Mouse (Mus musculus) forebrain, embryonic 10.5 days (tissue): ENCODE measurements around the gene 1700088E04Rik. TPM values are rescaled to one million over a fixed set of nuclear protein-coding genes. Genes with fewer than 3 reads are reported as not detected.
A peak's percentile ranks its signal among the peaks of the same experiment; 100 is the strongest.

Experiments used
- DNase-seq: peaks from one replicate; pipeline ENCODE4 v3.0.0-alpha.2; 2017; ENCODE audit warnings: low spot score; ENCODE audit errors: extremely low spot score
- H3K27ac ChIP-seq: fragments of 300-500 bp; sonication (generic); 2 replicates; pipeline ENCODE4 v1.5.1; 2016; ENCODE audit warnings: mild to moderate bottlenecking
- H3K27me3 ChIP-seq: fragments of 300-500 bp; sonication (generic); 2 replicates; pipeline ENCODE4 v1.6.1; 2016; ENCODE audit warnings: mild to moderate bottlenecking; ENCODE audit not compliant: poor library complexity, severe bottlenecking
- H3K36me3 ChIP-seq: fragments of 300-500 bp; sonication (generic); replicated peaks from 2 replicates; pipeline ENCODE4 v1.6.1; 2016; ENCODE audit warnings: mild to moderate bottlenecking, moderate library complexity
- H3K4me1 ChIP-seq: fragments of 300-500 bp; sonication (generic); 2 replicates; pipeline ENCODE4 v1.6.1; 2016
- H3K4me3 ChIP-seq: fragments of 300-500 bp; sonication (generic); 2 replicates; pipeline ENCODE4 v1.5.1; 2016; ENCODE audit warnings: mild to moderate bottlenecking, moderate library complexity
- H3K9me3 ChIP-seq: fragments of 300-500 bp; sonication (generic); 2 replicates; pipeline ENCODE4 v1.6.1; 2016; ENCODE audit warnings: mild to moderate bottlenecking, moderate library complexity
- WGBS: fragments of 180-500 bp; shearing (Covaris S2); methylation state at CpG from one replicate; pipeline ENCODE4 v1.1.7; 2016; 5-methylcytosine and 5-hydroxymethylcytosine counted together
- polyA plus RNA-seq: library from polyadenylated mRNA; unstranded; fragments of >200 nt; fragmentation: Nextera tagmentation; extraction: Ambion mirVana; gene quantifications from 2 replicates; pipeline ENCODE4 v1.2.1, GENCODE M21; 2016

1700088E04Rik gene
- polyA plus RNA-seq, 1 experiment from 2014 or later, result 6.9 TPM

GRCm38 (mm10) chr15:79127101-79127500 lies 14.0 kb downstream of the 1700088E04Rik start:
- DNase-seq, result no peak
- 94% methylated on average over 12 of the region's 12 CpGs for WGBS

DNA sequence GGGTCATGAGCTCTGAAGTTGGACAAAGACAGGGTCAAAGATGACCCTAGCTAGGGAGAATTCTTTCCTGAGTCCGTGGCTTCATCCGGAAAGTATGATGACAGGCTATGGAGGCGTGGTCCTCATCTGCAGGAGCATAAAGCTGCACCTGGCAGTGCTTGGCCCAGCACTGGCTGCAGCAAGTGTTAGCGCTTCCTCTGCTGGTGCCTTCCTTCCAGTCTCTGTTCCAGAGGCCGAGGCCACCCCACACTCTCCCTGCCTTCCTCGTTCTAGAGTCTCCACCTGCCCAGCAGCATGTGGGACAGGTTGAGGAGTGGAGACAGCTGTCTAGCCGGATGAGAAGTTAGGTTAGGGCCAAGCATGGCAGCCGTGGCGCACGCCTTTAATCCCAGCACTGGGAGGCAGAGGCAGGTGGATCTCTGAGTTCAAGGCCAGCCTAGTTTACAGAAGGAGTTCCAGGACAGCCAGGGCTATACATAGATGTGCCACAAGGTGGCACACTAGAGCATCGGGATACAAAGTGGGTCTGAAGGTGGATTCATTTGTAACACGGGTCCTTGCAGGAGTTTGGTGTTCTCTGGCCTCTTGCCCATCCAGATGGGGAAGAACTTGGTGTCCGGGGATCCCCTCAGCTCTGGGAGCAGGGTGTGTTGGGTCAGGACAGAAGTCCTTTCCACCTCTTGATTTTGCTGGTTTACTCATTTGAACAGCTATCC lies 14.7 kb downstream of the 1700088E04Rik start:
- peaks cover 81% of the 10 kb centered on the region for H3K36me3 ChIP-seq
- peaks cover 5% of the 10 kb centered on the region; the same call in 1 of the 2 replicates for H3K9me3 ChIP-seq
- no peak overlapping the region for H3K4me3 ChIP-seq
- no peak overlapping the region for H3K27ac ChIP-seq
- no peaks in the 10 kb centered on the region for H3K27me3 ChIP-seq
- DNase-seq, result peak; percentile 42
- H3K4me1 ChIP-seq, result no peaks in the 10 kb centered on the region
- 88% methylated on average over 13 of the region's 13 CpGs for WGBS

More at GRCm38 (mm10) chr15:79127101-79127500, 14.0 kb downstream of the 1700088E04Rik start:
- H3K27ac ChIP-seq, result no peak overlapping the region
- H3K4me3 ChIP-seq, result no peak overlapping the region
- H3K9me3 ChIP-seq, result peaks cover 5% of the 10 kb centered on the region; the same call in 1 of the 2 replicates
- peaks cover 88% of the 10 kb centered on the region for H3K36me3 ChIP-seq
- H3K27me3 ChIP-seq, result no peaks in the 10 kb centered on the region
- H3K4me1 ChIP-seq, result no peaks in the 10 kb centered on the region

GRCm38 (mm10) chr15:79124331-79124875 lies 16.6 kb downstream of the 1700088E04Rik start:
- Histone ChIP-seq H3K36me3 (peaks cover 70% of the 10 kb centered on the region), H3K9me3 (peaks cover 5% of the 10 kb centered on the region; the same call in 1 of the 2 replicates)
- DNase-seq, result no peak

GRCm38 (mm10) chr15:79123751-79124150 lies 17.3 kb downstream of the 1700088E04Rik start:
- 84% methylated on average over 6 of the region's 6 CpGs for WGBS
- no peak for DNase-seq
- no peaks in the 10 kb centered on the region for H3K27me3 ChIP-seq
- peaks cover 75% of the 10 kb centered on the region for H3K36me3 ChIP-seq
- H3K4me1 ChIP-seq, result no peaks in the 10 kb centered on the region
- peaks cover 5% of the 10 kb centered on the region; the same call in 1 of the 2 replicates for H3K9me3 ChIP-seq
- H3K4me3 ChIP-seq, result no peak overlapping the region
- no peak overlapping the region for H3K27ac ChIP-seq

More at GRCm38 (mm10) chr15:79124331-79124875, 16.6 kb downstream of the 1700088E04Rik start:
- H3K4me3 ChIP-seq, result no peak overlapping the region
- no peaks in the 10 kb centered on the region for H3K4me1 ChIP-seq
- 88% methylated on average over 10 of the region's 10 CpGs for WGBS
- H3K27me3 ChIP-seq, result no peaks in the 10 kb centered on the region
- H3K27ac ChIP-seq, result no peak overlapping the region

DNA sequence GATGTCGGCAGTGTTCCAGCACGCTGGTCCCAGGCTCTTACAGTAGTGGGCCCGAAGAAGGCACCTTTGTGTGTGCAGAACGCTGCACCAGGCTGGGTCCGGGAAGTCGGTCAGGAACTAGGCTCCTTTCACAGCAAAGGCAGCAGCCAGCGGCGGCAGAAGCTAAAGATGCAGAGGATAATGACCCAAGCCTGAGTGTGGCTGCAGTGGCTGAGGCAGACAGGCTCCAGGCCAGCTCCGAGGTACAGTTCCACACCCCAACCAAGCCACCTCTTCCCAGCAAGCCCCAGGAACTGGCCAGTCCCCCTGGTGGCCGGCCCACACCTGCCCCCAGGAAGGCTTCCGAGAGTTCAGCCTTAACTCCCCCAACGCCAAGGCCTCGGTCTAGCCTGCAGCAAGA lies 18.5 kb downstream of the 1700088E04Rik start:
- H3K4me3 ChIP-seq, result no peak overlapping the region
- 86% methylated on average over 13 of the region's 13 CpGs for WGBS
- H3K27ac ChIP-seq, result no peak overlapping the region
- H3K27me3 ChIP-seq, result no peaks in the 10 kb centered on the region
- peaks cover 68% of the 10 kb centered on the region for H3K36me3 ChIP-seq
- no peak for DNase-seq
- no peaks in the 10 kb centered on the region for H3K4me1 ChIP-seq
- H3K9me3 ChIP-seq, result no peaks in the 10 kb centered on the region

DNA sequence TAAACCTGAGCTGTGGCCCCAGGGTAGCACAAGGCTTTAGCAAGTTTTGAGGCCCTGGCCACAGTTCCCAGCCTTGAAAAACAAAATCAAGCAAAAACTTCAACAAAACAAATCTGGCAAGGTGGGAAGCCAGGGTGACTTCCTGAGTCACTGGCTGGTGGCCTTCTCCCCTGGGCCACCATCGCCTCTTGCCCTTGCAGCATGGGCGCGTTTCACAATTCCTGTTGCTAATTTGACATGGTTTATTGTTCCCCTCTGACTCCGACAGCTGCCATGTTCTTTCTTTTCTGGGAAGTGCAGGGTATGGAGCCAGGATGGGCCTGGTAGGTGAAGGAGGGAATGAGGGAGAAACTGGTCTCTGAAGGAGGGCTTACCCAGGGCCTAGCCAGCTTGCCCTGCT lies 18.9 kb downstream of the 1700088E04Rik start:
- 77% methylated on average over 4 of the region's 4 CpGs for WGBS
- peaks cover 64% of the 10 kb centered on the region for H3K36me3 ChIP-seq

GRCm38 (mm10) chr15:79119491-79119890 lies 21.6 kb downstream of the 1700088E04Rik start:
- Histone ChIP-seq H3K27me3 (no peaks in the 10 kb centered on the region), H3K4me3 (no peak overlapping the region), H3K4me1 (no peaks in the 10 kb centered on the region), H3K27ac (no peak overlapping the region), H3K36me3 (peaks cover 55% of the 10 kb centered on the region), H3K9me3 (no peaks in the 10 kb centered on the region)
- no peak for DNase-seq
- 89% methylated on average over 9 of the region's 9 CpGs for WGBS

More for the DNA sequence above, 18.9 kb downstream of the 1700088E04Rik start:
- no peaks in the 10 kb centered on the region for H3K27me3 ChIP-seq
- no peak overlapping the region for H3K4me3 ChIP-seq
- H3K27ac ChIP-seq, result no peak overlapping the region
- H3K4me1 ChIP-seq, result no peaks in the 10 kb centered on the region
- no peaks in the 10 kb centered on the region for H3K9me3 ChIP-seq
- no peak for DNase-seq

- 65% methylated on average over 5 of the region's 5 CpGs for WGBS
- Histone ChIP-seq H3K9me3 (no peaks in the 10 kb centered on the region), H3K36me3 (peaks cover 38% of the 10 kb centered on the region), H3K4me3 (no peak overlapping the region), H3K27ac (no peak overlapping the region), H3K27me3 (peaks cover 14% of the 10 kb centered on the region), H3K4me1 (peaks cover 7% of the 10 kb centered on the region)
- no peak for DNase-seq
Measured at GRCm38 (mm10) chr15:79115276-79115675, 25.8 kb downstream of the 1700088E04Rik start.

DNA sequence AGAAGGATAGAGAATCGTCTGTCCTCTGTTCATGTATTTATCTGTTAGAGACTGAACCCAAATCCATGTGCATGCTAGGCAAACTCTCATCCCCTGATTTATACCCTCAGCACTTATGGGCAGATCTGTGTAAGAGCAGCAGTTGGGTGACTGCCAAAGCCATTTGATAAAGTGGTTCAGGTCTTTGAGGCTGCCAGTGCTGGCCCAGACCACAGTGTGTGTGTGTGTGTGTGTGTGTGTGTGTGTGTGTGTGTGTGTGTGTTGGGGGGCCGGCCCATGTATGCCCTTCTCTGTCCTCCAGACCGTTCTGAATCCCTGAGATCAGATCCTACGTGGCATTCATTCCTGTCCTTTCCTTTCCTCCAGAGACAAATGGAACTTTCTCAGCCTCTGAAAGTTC lies 29.3 kb downstream of the 1700088E04Rik start:
- no peak for DNase-seq

DNA sequence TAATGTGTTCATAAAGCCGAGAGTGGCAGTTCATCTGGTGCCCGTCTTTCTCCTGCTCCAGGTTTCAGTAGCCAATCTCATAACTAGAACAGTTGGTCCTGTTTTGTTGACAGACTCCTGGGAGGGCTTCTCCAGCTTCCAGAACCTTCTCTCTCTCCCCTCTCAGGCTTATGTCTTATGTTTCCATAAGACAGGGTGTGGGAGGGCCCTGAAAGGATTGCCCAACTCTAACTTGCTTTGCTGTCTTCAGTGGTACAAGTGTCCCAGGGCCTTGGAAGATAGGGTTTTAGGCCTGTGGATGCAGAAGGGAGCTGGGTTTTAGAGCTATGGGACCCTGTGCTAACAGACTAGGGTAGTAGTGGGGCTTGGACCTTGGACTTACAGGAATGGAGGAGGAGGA lies 30.5 kb downstream of the 1700088E04Rik start:
- peaks cover 16% of the 10 kb centered on the region for H3K36me3 ChIP-seq
- H3K4me1 ChIP-seq, result peaks cover 32% of the 10 kb centered on the region
- no peaks in the 10 kb centered on the region for H3K9me3 ChIP-seq
- peak overlapping the region; percentile 90 for H3K4me3 ChIP-seq
- DNase-seq, result no peak
- H3K27me3 ChIP-seq, result peaks cover 37% of the 10 kb centered on the region
- WGBS, result 64% methylated on average over 2 of the region's 2 CpGs
- no peak overlapping the region for H3K27ac ChIP-seq

More for the DNA sequence above, 29.3 kb downstream of the 1700088E04Rik start:
- Histone ChIP-seq H3K36me3 (peaks cover 23% of the 10 kb centered on the region), H3K4me1 (peaks cover 32% of the 10 kb centered on the region), H3K4me3 (no peak overlapping the region), H3K9me3 (no peaks in the 10 kb centered on the region), H3K27me3 (peaks cover 37% of the 10 kb centered on the region), H3K27ac (no peak overlapping the region)
- 91% methylated on average over 4 of the region's 4 CpGs for WGBS

DNA sequence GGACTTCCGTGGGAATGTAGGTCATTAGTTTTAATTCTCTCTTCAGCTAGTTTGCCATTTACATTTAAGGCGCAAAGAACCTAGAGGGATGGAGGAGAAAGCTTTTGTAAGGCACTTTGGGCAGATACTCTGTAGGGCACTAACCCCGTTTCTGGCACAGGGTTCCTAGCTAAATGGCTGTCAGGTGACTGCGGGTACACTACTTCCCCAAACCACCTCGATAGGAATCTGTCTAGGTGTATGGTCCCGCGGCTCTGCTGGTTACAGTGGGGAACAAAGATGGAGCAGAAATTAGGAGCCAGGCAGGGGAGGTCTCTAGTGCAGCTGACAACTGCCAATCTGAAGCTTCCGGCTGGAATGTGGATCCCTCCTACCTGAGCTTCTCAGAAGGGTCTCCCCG lies 31.0 kb downstream of the 1700088E04Rik start:
- Histone ChIP-seq H3K36me3 (peaks cover 11% of the 10 kb centered on the region), H3K4me1 (peaks cover 32% of the 10 kb centered on the region), H3K27ac (no peak overlapping the region), H3K27me3 (peaks cover 37% of the 10 kb centered on the region), H3K4me3 (peak overlapping the region; percentile 90), H3K9me3 (no peaks in the 10 kb centered on the region)
- DNase-seq, result no peak
- WGBS, result 17% methylated on average over 9 of the region's 9 CpGs

- Histone ChIP-seq H3K36me3 (peaks cover 6% of the 10 kb centered on the region), H3K27ac (peak overlapping the region; percentile 92), H3K4me3 (peak overlapping the region; percentile 90), H3K9me3 (no peaks in the 10 kb centered on the region), H3K27me3 (peaks cover 37% of the 10 kb centered on the region), H3K4me1 (peaks cover 32% of the 10 kb centered on the region)
- no peak for DNase-seq
- WGBS, result under 1% methylated on average over 46 of the region's 46 CpGs
Measured at GRCm38 (mm10) chr15:79109321-79109934, 31.6 kb downstream of the 1700088E04Rik start.
